Mouse (Mus musculus) heart, adult 9 months (tissue): ENCODE data around the gene Hip1r.

Source experiments
- DNase-seq, 2 experiments: peaks; one replicate each; pipeline ENCODE4 v3.0.0; 2022; ENCODE audit warnings: low spot score in 2 of 2

Hip1r gene

DNA sequence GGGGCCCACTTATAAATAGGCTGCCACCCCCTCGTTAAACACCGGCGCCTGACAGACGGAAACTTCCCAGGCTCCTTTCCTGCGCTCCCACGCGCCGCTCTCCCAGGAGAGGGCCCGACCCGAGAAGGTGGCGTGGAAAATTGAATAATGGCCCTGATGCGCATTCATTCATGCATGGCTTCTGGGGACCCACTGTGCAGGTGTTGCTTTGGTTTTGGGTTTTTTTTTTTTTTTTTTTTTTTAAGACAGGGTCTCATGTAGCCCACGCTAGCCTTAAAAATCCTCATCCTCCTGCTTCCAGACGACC is 704 bp downstream of the Hip1r start:
- DNase-seq = no peak

DNA sequence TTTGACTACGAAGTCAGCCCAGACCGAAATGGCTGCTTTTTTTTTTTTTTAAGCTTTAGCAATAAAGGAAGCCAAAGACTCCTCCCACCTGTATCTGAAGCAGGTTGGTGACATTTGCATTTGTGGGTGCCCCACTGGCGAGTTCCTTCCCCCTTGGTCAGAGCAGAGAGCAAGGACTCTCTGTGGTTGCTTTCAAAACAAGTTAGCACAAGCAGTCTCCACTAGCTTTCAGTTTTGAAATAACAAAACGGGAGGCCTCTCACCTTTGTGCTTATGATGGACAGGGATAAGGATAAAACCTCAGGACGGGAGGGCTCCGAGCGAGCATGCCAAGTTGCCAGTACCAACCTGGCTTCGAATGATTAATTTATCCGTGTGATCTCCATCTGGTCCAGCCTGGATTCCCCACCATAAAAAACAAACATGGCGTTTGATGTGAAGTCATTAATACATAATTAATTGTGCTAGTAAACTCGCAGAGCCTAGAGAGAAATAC is 1.2 kb downstream of the Hip1r start:
- no peak for DNase-seq

GRCm38 (mm10) chr5:123975668-123976180 is 2.3 kb downstream of the Hip1r start:
- DNase-seq = no peak

DNA sequence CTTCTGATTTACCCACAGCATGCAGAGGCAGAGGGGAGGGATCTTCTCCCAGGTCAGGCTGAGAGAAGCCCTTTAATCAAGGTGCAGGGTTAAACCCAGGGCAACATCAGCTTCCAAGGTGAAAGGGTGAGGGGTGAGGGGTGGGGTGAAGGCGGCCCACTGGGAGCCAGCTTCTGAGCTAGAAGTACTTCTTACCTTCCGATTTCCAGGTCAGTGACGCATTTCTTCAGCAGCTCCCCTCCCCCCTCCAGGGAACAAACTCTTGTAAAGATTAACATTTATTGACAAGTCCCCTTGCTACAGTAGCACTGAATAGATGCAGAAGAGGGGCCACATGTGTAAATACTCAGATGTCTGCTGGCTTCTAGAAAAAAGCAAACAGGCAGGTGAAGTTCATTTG is 3.8 kb downstream of the Hip1r start:
- DNase-seq = no peak

DNA sequence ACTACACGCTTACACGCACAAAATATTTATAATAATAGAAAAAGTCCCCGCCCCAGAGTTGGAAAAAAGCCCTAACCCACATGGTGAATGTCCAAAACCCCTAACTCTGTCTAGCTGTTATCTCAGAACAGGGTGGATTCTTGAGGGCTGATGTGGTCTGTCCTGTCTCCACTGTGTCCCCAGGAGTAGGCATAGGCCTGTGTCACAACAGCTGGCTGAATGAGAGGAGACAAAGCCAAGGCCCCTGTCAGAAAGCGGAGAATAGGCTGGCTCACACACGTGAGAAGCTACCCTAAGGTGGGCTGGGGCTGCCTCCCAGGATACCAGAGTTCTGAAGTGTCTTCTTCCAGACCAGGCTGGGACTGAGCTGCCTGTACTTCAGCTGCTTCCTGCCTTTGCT is 4.7 kb downstream of the Hip1r start:
- no peak for DNase-seq

GRCm38 (mm10) chr5:123979221-123979979 is 6.0 kb downstream of the Hip1r start:
- DNase-seq = no peak

DNA sequence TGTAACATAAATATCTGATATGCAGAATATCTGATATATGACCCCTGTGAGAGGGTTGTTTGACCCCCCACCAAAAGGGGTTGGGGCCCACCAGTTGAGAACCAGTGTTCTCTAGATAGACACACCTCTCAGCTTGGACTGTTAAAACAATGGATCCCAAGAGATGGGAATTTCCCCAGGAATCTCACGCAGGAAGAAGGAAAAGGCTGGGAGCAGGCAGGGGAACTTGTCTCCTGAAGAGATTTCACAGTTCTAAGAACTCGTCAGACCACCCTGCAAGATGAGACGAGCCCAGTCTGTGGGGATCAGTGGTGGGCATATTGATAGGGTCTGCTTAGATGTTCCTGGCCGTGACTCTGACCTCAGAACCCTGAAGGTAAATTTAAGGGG is 6.5 kb downstream of the Hip1r start:
- DNase-seq = no peak

- no peak for DNase-seq
These were observed 7.3 kb downstream of the Hip1r start for GRCm38 (mm10) chr5:123980521-123981249.

DNA sequence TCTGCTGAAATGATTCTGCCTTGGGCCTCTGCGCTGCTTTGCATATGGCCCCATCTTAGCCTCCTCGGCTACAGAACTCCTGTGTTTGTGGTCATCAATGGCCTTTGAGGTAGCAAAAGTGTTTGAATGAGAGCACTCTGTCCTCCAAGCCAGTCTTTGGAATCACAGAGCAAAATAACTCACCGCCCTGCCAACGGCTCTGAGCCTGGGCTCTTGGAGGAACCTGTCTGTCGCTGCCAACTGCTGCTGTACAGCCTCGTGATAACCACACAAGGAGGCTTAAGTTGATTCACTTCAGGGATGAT is 7.8 kb downstream of the Hip1r start:
- no peak for DNase-seq

- no peak for DNase-seq
These were observed 9.4 kb downstream of the Hip1r start for GRCm38 (mm10) chr5:123982838-123983237.

- DNase-seq = no peak
These were observed 12.0 kb downstream of the Hip1r start for GRCm38 (mm10) chr5:123985434-123985833.

DNA sequence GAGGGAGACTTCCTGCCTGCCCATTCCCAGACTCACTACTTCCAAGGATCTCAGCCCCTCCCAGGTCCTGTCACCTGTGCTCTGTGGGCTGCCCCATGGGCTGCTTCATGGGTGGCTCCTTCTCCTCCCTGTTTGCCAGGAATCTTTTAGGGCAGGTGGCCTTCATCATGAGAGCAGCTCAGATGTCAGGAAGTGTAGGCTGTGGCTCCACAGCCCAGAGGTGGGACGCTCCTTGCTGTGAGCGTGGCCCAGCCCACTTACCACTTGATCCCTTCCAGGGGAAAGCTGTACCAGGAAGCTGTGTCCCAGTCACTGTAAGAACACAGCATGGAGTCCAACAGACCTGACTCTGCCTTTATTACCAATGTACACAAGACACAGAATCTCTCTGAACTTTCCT is 13.5 kb downstream of the Hip1r start:
- no peak for DNase-seq

DNA sequence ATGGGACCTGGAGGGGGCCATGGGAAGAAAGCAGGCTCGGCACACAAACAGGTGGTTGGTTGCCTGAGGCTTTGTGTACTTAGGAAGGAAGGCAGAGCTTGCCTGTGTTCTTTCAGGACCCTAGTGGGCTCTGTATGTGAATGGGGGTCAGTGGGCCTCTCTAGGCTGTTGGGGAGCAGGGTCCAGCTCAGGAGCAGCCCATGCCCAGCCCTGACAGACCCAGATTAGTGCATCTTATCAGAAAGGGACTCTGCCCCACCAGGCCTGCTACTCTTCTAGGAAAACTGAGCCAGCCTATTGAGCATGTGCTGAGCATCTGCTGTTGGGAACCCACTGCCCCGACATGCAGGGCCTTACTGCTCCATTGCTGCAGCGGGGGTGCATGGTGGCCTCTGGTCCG is 14.1 kb downstream of the Hip1r start:
- no peak for DNase-seq

- no peak for DNase-seq
These were observed 16.8 kb downstream of the Hip1r start for GRCm38 (mm10) chr5:123989941-123990885.

DNA sequence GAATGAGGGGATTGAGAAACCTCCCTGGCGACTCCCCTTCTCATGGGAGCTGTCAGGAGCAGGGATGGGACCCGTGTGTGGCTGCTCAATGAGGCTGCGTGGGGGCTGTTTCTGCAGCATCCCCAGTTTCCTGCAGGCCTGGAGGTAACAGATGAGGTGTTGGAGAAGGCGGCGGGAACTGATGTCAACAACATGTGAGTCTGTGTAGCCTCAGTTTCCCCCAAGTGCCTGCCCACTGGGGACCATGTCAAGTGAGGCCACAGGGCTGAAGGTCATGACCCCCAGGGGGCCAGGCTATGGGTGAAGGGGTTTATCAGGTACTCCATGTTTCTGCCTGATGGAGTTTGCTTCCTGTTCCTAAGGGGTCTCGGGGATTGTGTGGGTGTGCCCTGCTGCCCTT is 17.9 kb downstream of the Hip1r start:
- DNase-seq = no peak

GRCm38 (mm10) chr5:123992193-123992637 is 18.8 kb downstream of the Hip1r start:
- DNase-seq = peak; percentile 88 to 89

GRCm38 (mm10) chr5:123992794-123993193 is 19.4 kb downstream of the Hip1r start:
- peak; percentile 71 to 88 for DNase-seq

GRCm38 (mm10) chr5:123993263-123994036 is 20.0 kb downstream of the Hip1r start:
- DNase-seq = peak; percentile 52 to 72

- DNase-seq = no peak
These were observed 21.0 kb downstream of the Hip1r start for GRCm38 (mm10) chr5:123994468-123994867.

DNA sequence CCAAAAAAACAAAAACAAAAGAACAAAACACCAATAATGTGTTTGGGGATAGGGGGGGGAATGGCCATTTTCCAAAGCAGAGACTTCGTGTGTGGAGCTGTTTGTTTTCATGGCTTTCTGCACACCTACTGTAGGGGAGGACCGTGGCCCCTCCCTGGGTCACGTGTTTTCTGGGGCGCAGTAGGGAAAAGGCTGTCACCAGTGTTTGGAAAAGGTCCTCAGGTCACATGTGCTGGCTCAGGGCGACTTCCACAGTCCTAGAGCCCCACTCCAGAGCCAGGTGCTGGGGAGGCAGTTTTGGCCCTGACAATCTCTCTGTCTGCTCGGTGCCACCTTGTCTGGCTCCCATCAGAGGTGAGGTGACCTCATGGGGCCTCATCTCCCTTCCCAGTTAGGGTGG is 22.0 kb downstream of the Hip1r start:
- DNase-seq = no peak

DNA sequence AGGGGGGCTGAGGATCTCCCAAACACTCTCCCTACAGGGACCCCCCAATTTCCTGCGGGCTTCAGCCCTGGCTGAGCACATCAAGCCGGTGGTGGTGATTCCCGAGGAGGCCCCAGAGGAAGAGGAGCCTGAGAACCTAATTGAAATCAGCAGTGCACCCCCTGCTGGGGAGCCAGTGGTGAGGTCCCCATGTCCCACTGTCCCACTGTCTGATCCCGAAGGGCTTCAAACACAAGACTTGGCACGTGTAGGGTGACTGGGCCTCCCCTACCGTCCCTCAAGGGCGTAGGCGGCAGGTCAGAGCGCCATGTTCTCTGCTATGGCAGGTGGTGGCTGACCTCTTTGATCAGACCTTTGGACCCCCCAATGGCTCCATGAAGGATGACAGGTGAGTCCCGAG is 22.8 kb downstream of the Hip1r start:
- DNase-seq = no peak
